Mouse (Mus musculus) ES-E14 (cell line): Measurements from ENCODE around the gene Plin2. TPM values are rescaled to one million over a fixed set of nuclear protein-coding genes. Genes with fewer than 3 reads are reported as not detected.
A peak's percentile ranks its signal among the peaks of the same experiment; 100 is the strongest.

Experiments
- DNase-seq: peaks from one replicate; pipeline ENCODE4 v3.0.0-alpha.2; 2013; ENCODE audit warnings: low read depth, low spot score
- H3K27ac ChIP-seq: 2 replicates; pipeline ENCODE4 v1.5.1; 2012; ENCODE audit warnings: low read depth, mild to moderate bottlenecking, low read length, moderate library complexity, mixed read lengths; ENCODE audit not compliant: poor library complexity, insufficient read depth, severe bottlenecking
- H3K36me3 ChIP-seq: 2 replicates; pipeline ENCODE4 v1.6.1; 2012; ENCODE audit warnings: mild to moderate bottlenecking, low read length, moderate library complexity, mixed read lengths; ENCODE audit not compliant: control insufficient read depth, poor library complexity, insufficient read depth, severe bottlenecking
- H3K4me1 ChIP-seq, 2 experiments: fragments of 150-350 bp in 1 of 2; sonication (generic) in 1 of 2; 2 replicates each; pipeline ENCODE4 v1.6.1; 2012; ENCODE audit warnings: low read length in 2 of 2, mild to moderate bottlenecking in 1 of 2, mixed read lengths in 1 of 2; ENCODE audit not compliant: control insufficient read depth in 2 of 2, insufficient read depth in 2 of 2, poor library complexity in 1 of 2
- H3K4me3 ChIP-seq, 2 experiments: fragments of 150-350 bp in 1 of 2; sonication (generic) in 1 of 2; 2 replicates each; pipeline ENCODE4 v1.5.1; 2012; ENCODE audit warnings: low read length in 2 of 2, low read depth in 1 of 2, mild to moderate bottlenecking in 1 of 2, mixed read lengths in 1 of 2; ENCODE audit not compliant: insufficient read depth in 1 of 2, poor library complexity in 1 of 2, severe bottlenecking in 1 of 2
- H3K9ac ChIP-seq: 2 replicates; pipeline ENCODE4 v1.6.1; 2012; ENCODE audit warnings: low read depth, mild to moderate bottlenecking, low read length, mixed read lengths; ENCODE audit not compliant: poor library complexity, insufficient read depth, severe bottlenecking
- H3K9me3 ChIP-seq: fragments of 150-350 bp; sonication (generic); 2 replicates; pipeline ENCODE4 v1.6.1; 2012; ENCODE audit warnings: low read depth, mild to moderate bottlenecking, low read length; ENCODE audit not compliant: control insufficient read depth, insufficient read depth
- CHD2 ChIP-seq: IDR thresholded peaks from 2 replicates; pipeline ENCODE4 v1.6.1; 2014; ENCODE audit warnings: mild to moderate bottlenecking, low read depth, low read length, inconsistent platforms
- HCFC1 ChIP-seq: IDR thresholded peaks from 2 replicates; pipeline ENCODE4 v1.6.1; 2012; ENCODE audit warnings: low read length, inconsistent platforms, borderline replicate concordance; ENCODE audit not compliant: insufficient read depth
- MAFK ChIP-seq: IDR thresholded peaks from 2 replicates; pipeline ENCODE4 v1.6.1; 2014; ENCODE audit warnings: mild to moderate bottlenecking, low read depth, low read length, inconsistent platforms; ENCODE audit not compliant: insufficient read depth
- ZC3H11A ChIP-seq: IDR thresholded peaks from 2 replicates; pipeline ENCODE4 v1.6.1; 2012; ENCODE audit warnings: low read depth, mild to moderate bottlenecking, inconsistent platforms, low read length, borderline replicate concordance
- ZNF384 ChIP-seq: IDR thresholded peaks from 2 replicates; pipeline ENCODE4 v1.6.1; 2012; ENCODE audit warnings: low read depth, low read length, inconsistent platforms
- in situ Hi-C, 2 experiments: fragments of 600-800 bp; cut with MboI; formaldehyde crosslinking; loops; one replicate each; pipeline ENCODE4 v1.15.1; 2025; ENCODE audit warnings: low sequenced_read_pairs in 2 of 2, inconsistent platforms in 1 of 2; ENCODE audit not compliant: unreplicated experiment in 2 of 2
- total RNA-seq: library from RNA; depleted of rRNA; stranded (reverse); fragments of 300-350 nt; gene quantifications from 2 replicates; pipeline ENCODE4 v1.2.3, GENCODE M21; 2012; rRNA removed

Plin2 gene
- 51.9 and 106 TPM in 2 replicates for total RNA-seq

DNA sequence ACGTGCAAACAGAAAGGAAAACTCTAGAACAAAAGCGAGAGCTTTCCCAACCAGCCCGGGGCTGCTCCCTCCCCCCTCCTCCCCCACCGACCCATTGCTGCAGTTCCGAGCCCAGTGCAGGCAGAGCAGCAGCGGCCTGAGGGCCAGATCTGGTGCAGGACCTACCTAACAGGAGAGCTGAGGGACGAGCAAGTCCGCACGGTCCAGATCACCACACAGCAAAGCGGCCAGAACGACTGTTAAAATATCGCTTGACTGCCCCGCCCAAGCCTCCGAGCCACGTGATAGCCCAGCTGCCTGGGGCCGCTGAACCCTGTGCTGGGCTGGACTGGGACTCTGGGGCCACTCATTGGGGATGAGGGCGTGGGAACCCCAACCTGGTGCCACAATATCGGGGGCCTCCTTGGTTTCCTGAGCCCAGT is at the start of gene Plin2:
Gene Plin2 (minus strand): TSS at position 281 of the 422 bp plus-strand sequence.
- TF ChIP-seq CHD2 = no peak
- TF ChIP-seq MAFK = no peak
- no peak for TF ChIP-seq HCFC1
- TF ChIP-seq ZC3H11A = no peak
- no peak for TF ChIP-seq ZNF384
- Histone ChIP-seq H3K36me3 (peaks cover 2% of the 10 kb centered on the region; the same call in 1 of the 2 replicates), H3K9me3 (no peaks in the 10 kb centered on the region), H3K4me3 (peak within 1 kb of the TSS; percentile 90 to 92), H3K4me1 (peaks cover 8 to 10% of the 10 kb centered on the region in 2 experiments), H3K9ac (peak within 1 kb of the TSS; percentile 76), H3K27ac (peak within 1 kb of the TSS; percentile 48)
- no peak for DNase-seq
- in situ Hi-C loops = no loop called here

DNA sequence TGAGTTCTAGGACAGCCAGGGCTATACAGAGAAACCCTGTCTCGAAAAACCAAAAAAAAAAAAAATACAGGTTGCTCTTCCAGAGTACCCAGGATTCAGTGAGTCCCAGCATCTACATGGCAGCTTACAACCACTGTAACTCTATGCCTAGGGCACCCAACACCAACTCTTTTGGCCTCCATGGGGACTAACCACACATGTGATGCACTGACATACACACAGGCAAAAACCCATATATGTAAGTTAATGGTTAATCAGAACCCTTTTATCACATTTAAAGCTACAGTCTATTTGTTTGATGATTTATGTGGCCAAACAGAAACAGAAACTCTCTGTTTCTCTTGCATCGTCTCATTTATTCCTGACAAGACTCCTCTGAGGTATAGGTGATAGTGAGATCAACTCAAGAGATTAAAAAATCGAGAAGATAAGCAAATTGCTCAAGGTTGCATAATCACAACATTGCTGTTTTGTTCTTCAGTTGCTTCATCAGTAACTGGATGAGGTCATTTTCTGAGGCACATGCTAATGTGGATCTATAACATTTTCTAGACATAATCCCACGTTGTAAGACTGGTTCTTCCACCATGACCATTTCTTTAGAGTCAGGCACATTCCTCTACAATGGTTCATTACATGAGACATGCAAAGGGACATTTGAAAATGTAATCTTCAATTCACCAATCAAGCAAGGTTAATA is 49.2 kb upstream of the Plin2 start:
- Histone ChIP-seq H3K9me3 (no peaks in the 10 kb centered on the region), H3K9ac (no peak overlapping the region), H3K27ac (no peak overlapping the region), H3K4me3 (no peak overlapping the region), H3K4me1 (no peaks in the 10 kb centered on the region), H3K36me3 (no peaks in the 10 kb centered on the region)
- no peak for DNase-seq
- no peak for TF ChIP-seq ZC3H11A
- TF ChIP-seq ZNF384 = no peak
- no peak for TF ChIP-seq MAFK
- TF ChIP-seq CHD2 = no peak
- TF ChIP-seq HCFC1 = no peak
- in situ Hi-C loops = no loop called here

GRCm38 (mm10) chr4:86717176-86717575 is 47.3 kb upstream of the Plin2 start:
- peaks cover 0 to 3% of the 10 kb centered on the region in 2 experiments; a peak in 1 of 4 replicates for H3K4me1 ChIP-seq
- no peaks in the 10 kb centered on the region for H3K36me3 ChIP-seq
- H3K27ac ChIP-seq = no peak overlapping the region
- in situ Hi-C loops = no loop called here
- no peak overlapping the region for H3K9ac ChIP-seq
- DNase-seq = no peak
- no peak for TF ChIP-seq HCFC1
- H3K9me3 ChIP-seq = no peaks in the 10 kb centered on the region
- H3K4me3 ChIP-seq = no peak overlapping the region

DNA sequence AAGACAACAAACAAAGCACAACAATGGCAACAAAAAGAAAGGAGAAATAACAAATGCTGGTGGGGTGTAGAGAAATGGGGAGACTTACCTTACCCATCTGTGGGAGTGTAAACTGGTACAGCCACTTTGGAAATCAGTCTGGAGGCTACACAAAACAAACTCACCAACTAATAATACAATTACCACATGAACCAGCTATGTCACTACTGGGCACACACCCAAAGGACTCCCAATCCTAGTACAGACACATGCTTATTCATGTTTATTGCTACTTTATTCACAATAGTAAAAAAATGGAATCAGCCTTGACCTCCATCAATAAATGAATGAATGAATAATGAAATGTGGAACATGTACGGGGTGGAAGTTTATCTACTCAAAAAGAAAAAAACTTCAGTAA is 45.5 kb upstream of the Plin2 start:
- in situ Hi-C loops = no loop called here
- Histone ChIP-seq H3K36me3 (no peaks in the 10 kb centered on the region), H3K9ac (no peak overlapping the region), H3K4me3 (no peak overlapping the region), H3K9me3 (no peaks in the 10 kb centered on the region), H3K27ac (no peak overlapping the region), H3K4me1 (peaks cover 0 to 3% of the 10 kb centered on the region in 2 experiments; a peak in 1 of 4 replicates)
- no peak for DNase-seq
- TF ChIP-seq MAFK (no peak), HCFC1 (no peak), ZNF384 (no peak), ZC3H11A (no peak), CHD2 (no peak)

DNA sequence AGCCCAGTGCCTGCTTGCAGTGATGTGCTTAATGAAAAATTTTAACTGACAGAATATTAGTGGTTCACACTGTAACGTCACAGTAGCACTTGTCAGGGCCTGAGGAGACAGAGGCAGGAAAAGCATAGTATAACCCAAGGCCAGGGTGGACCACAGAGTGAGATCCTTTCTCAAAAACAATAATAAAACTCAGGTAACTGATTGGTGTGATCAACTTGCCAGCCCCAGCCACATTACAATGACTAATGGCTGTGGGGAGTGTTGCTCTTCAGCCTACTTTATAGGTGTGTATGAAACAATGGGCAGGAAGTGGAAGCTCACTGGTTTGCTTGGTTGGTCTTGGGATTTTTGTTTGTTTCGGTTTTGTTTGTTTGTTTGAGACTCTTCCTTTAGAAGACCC is 43.7 kb upstream of the Plin2 start:
- TF ChIP-seq HCFC1 (no peak), ZC3H11A (no peak), ZNF384 (no peak), CHD2 (no peak), MAFK (no peak)
- no peak overlapping the region for H3K27ac ChIP-seq
- no peaks in the 10 kb centered on the region for H3K36me3 ChIP-seq
- DNase-seq = no peak
- no peak overlapping the region for H3K4me3 ChIP-seq
- no peak overlapping the region for H3K9ac ChIP-seq
- no peaks in the 10 kb centered on the region for H3K9me3 ChIP-seq
- in situ Hi-C loops = no loop called here
- H3K4me1 ChIP-seq = peaks cover 3% of the 10 kb centered on the region in 2 experiments; a peak in 2 of 4 replicates
